Mouse (Mus musculus) left cerebral cortex, postnatal 10 days (tissue): ENCODE measurements at regions not wholly inside any gene's neighbourhood (a gene's known extent, or its start where the extent isn't known, plus 50 kb on each side); places are given as distances from the start of the nearest gene placed in this dataset.

Source experiments
- DNase-seq, 2 experiments: peaks; one replicate each; pipeline ENCODE4 v3.0.0; 2021 to 2022; ENCODE audit warnings: low spot score in 2 of 2, mixed read lengths in 1 of 2; ENCODE audit errors: extremely low spot score in 1 of 2
- intact Hi-C: fragments of 180-260 bp; cut with DNase I; formaldehyde crosslinking; loops from one replicate; pipeline ENCODE4 v1.15.1; 2025

- intact Hi-C loops: no loop called here
- peak in 1 of 2 experiments; percentile 7 for DNase-seq
Observed at GRCm38 (mm10) chr4:154726636-154727045, 59.0 kb upstream of the Actrt2 start.

- peak in 1 of 2 experiments; percentile 14 for DNase-seq
- intact Hi-C loops: no loop called here
Observed at GRCm38 (mm10) chr4:154727945-154728344, 60.3 kb upstream of the Actrt2 start.

DNA sequence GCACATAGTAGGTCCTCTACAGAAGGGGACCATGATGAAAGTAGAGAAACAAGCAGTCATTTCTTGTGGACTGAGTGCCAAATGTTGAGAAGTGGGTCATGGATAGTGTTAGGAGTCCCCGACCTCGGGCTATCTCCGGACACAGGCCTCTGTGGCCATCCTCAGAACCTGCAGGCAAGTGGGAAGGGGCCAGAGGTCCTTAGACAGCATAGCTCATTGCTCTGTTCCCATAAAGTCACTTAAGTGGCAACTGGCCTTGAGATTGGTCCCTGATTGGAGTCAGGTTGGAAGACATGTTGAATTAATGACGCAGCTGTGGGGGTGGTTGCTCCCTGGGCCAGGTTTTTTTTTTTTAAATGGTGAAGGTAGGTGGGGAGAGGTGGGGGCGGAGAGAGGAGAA is 63.0 kb upstream of the Actrt2 start:
- intact Hi-C loops: no loop called here
- peak in 1 of 2 experiments; percentile 6 for DNase-seq

- intact Hi-C loops: no loop called here
- peak in 1 of 2 experiments; percentile 15 for DNase-seq
Observed at GRCm38 (mm10) chr4:154731345-154731744, 63.7 kb upstream of the Actrt2 start.

DNA sequence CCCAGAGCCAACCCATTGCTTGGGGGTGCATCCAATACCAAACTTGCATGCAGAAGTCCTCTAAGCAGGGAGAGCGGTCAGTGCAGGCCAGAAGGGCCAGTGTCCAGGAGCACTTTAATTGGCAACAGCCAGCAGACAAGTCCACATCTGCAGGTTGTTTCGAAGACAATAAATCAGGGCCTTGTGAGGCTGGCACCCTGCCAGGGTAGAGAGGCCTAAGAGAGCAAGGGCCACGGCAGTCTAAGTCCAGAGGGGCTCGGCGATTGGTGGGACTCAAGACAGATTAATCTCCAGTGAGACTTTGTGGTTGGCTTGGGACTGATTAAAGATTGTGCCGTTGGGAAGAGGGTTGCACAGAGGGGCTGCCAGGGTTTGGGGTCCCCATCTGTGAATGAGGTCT is 68.4 kb upstream of the Actrt2 start:
- intact Hi-C loops: no loop called here
- peak in 1 of 2 experiments; percentile 13 for DNase-seq

- DNase-seq: no peak
- intact Hi-C loops: no loop called here
Observed at GRCm38 (mm10) chr4:154741123-154741890, 73.6 kb upstream of the Actrt2 start.

GRCm38 (mm10) chr4:154746323-154747005 is 78.8 kb upstream of the Actrt2 start:
- no peak for DNase-seq
- intact Hi-C loops: no loop called here

- no peak for DNase-seq
- intact Hi-C loops: no loop called here
Observed at GRCm38 (mm10) chr4:154747006-154747343, 79.3 kb upstream of the Actrt2 start.

- intact Hi-C loops: no loop called here
Observed at GRCm38 (mm10) chr4:154749160-154749559, 81.5 kb upstream of the Actrt2 start.

DNA sequence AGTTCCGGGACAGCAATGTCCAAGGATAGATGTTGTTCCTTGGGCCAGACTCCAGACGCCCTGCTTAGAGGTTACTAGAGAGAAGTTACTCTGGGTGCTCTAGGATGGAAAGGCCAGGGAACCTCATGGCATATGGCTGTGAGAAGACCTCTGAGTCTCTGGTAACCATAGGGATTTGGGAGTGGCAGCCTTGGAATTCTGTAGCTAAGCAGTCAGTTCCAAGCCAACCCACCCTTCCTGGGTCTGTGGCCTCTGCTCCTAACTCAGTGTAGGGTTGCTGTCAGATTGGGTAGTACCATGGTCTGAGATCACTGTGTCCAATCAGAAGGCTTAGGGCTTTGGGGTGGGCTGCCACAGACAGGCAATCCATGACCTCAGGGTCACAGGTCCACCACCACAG is 82.3 kb upstream of the Actrt2 start:
- intact Hi-C loops: no loop called here
- DNase-seq: no peak

More at GRCm38 (mm10) chr4:154749160-154749559, 81.5 kb upstream of the Actrt2 start:
- no peak for DNase-seq

DNA sequence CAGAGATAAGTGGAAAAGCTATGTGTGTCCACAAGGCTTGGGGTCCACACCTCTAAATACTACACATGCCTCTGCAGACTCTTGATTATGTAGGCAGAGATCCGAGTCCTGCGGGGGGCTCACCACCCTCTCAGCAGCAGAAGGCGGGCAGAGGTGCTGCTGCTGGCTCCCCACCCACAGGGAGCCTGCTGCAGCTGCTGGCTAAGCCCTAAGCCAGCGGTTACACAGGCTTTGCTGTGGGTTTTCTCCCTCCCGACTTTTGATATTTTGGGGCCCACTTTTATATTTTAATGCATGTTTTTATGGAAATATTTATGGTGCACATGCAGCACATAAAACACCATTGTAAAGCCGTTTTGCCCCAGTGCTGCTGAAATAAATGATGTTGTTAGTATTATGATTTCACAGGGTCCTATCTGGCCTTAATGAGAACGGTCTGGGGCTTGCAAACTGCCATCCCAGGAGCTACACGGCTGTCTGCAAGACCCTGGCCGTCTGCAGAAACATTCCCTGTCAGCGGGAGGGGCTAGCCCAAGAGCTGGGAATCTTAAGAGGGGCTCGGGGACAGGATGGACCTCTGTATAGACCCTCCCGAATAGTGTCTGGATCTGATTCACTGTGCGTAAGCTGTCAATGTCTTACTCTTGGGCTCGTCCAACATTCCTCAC is 82.9 kb upstream of the Actrt2 start:
- intact Hi-C loops: no loop called here
- DNase-seq: no peak

DNA sequence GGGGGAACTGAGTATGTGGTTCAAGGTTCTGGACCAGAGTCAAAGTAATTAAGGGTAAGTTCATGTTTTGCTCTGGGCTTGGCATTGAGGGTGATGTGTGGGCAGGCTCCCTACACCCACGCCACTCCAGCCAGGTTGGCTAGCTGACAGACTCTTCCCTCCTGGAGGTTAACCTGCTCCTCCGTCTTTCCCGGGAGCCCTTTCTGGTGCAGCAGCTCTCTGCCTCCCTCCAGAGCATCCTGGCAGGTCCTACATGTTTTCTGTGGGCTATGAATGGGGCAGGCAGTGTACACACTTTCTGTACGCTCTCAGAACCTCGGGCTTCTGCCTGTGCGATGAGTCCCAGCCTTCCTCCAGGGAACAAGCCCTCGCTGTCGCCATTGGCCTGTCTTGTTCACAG is 82.8 kb upstream of the Ttc34 start:
- no peak for DNase-seq
- intact Hi-C loops: no loop called here

DNA sequence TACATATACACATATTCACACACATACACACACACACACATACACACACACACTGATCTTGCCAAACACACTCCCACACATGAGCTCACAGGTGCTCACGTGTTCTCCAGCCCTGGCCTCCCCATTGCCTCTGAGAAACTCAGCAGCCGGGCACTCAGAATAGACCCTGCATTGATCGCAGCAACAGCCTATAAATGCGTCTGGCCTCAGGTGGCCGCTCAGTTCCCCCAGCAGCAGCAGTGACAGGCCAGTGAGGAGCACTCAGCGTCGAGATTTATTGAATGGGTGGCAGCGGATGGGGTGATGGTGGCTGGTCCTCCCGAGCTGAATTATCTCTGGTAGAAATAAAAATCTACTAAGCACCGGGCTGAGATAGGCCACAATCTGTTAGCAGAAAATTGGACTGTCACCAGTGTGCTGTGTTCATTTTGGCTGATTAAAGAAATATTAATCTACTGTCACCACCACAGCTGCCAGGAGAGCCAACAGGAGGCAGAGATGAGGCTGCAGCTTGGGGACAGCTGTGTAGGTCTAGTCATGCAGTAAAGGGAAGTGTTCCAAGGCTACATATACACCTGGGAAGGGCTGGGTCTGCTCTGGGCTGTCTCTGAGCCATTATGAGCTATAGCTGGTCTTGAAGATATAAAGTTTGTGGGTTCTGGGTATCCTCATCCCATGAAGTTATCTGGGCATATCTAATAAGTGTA is 80.4 kb upstream of the Ttc34 start:
- DNase-seq: no peak
- intact Hi-C loops: no loop called here

GRCm38 (mm10) chr4:154759881-154760280 is 77.4 kb upstream of the Ttc34 start:
- no peak for DNase-seq
- intact Hi-C loops: no loop called here

GRCm38 (mm10) chr4:154764238-154764637 is 73.0 kb upstream of the Ttc34 start:
- intact Hi-C loops: no loop called here
- no peak for DNase-seq

GRCm38 (mm10) chr4:154766158-154766557 is 71.1 kb upstream of the Ttc34 start:
- peak in 1 of 2 experiments; percentile 29 for DNase-seq
- intact Hi-C loops: no loop called here

DNA sequence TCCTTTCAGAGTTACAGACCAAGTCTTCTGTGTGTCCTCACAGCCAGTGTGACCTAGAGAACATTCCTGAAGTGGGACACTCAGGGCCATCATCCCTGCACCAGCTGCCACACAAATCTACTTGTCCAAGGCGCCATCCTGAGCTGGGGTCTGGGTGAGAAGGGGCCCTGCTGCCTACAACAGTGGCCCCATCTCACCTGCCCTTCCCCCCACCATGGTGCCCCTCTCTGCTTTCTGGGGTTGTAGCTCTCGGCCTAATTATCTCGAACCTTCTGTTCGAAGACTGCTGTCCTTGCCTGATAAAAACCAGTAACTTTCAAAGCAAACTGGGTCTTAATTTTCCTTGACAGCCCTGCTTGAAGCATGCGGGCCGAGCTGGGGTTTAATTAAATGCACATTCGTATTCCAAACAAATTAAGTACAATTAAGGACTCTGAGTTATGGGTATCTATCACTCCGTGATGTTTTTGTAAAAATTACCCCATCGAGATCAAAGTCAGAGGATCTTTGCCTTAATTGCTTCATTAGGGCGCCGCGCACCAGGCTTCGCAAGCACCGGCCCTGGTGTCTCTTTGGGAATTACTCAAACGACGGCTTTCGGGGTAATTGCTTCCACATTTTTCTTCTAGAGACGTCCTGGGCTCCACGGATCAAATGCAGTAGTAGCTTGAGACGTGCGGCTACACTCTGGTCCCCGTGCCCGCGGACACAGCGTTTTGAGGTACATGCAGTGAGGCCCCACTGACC is 65.8 kb upstream of the Ttc34 start:
- intact Hi-C loops: no loop called here
- DNase-seq: no peak

GRCm38 (mm10) chr4:154772077-154772462 is 65.2 kb upstream of the Ttc34 start:
- intact Hi-C loops: no loop called here
- no peak for DNase-seq

DNA sequence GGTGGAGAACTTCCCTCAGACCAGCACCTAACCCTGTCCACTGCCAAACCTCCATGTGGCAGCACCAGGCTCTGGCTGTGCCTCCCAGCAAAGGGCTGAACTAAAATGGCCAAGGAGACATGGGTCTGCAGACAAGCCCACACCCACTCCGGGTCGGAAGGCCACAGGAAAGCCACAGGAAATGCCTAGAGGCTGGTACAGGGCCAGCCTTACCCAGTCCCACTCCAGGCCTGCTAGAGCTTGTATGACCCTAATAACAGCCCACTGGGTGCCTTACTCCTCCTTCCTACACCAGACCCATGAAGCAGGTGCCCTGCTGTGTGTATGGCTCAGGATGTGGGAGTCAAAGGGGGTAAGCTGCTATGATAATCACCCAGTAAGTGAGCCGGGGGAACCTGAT is 63.4 kb upstream of the Ttc34 start:
- DNase-seq: no peak
- intact Hi-C loops: no loop called here
